Mouse (Mus musculus) heart, postnatal 36 days (tissue): ENCODE data around the gene Cd38. TPM values are rescaled to one million over a fixed set of nuclear protein-coding genes. Genes with fewer than 3 reads are reported as not detected.
A peak's percentile ranks its signal among the peaks of the same experiment; 100 is the strongest.
"Not testable (repeated sequence)": the region's sequence is repeated elsewhere in the genome, so short reads cannot be mapped to it uniquely, and the experiment has no call there.

Experiments used
- DNase-seq, 2 experiments: peaks; one replicate each; pipeline ENCODE4 v3.0.0; 2021 to 2022
- intact Hi-C: fragments of 180-260 bp; cut with DNase I; formaldehyde crosslinking; loops from one replicate; pipeline ENCODE4 v1.15.1; 2025
- total RNA-seq, 2 experiments: library from RNA; stranded (reverse); gene quantifications; 2 replicates each; pipeline ENCODE4 v1.2.3; 2021

Cd38 gene
- total RNA-seq, 2 experiments from 2014 or later: 8.2 to 8.5 TPM

DNA sequence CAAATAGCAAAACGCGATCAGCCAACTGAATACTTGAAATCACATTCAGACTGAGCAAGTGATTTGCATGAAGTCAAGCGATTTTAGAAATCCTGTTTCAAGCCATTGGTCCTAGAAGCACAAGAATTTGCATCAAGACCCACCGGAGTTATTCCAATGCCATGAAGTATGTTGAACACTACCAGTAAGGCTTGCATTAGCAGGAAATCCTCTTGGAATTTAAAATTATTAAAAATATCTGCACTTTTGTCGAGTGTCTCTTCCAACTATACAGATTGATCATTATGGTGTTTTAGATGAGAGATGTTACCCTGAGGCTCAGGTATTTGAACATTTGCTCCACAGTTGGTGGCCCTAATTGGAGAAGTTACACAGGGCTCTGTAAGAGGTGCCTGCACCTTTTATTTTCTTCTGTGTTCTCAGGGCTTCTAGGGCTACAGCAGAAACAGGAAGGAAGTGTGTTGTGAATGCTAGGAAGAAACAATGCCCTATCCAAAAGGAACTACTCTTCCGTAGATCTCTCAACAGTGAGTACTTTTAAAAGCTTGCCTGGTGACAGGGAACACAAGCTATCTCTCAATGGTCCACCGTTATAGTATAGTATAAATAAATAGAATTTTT lies 14.4 kb upstream of the Cd38 start:
- intact Hi-C loops: loop anchor here (2.0 kb wide), 1 partner anchor 15 kb away; the partner anchor contains the start of gene Cd38
- no peak for DNase-seq

GRCm38 (mm10) chr5:43855769-43856168 lies 12.6 kb upstream of the Cd38 start:
- intact Hi-C loops: loop anchor here (2.0 kb wide), 1 partner anchor 13 kb away; the partner anchor contains the start of gene Cd38
- no peak for DNase-seq

DNA sequence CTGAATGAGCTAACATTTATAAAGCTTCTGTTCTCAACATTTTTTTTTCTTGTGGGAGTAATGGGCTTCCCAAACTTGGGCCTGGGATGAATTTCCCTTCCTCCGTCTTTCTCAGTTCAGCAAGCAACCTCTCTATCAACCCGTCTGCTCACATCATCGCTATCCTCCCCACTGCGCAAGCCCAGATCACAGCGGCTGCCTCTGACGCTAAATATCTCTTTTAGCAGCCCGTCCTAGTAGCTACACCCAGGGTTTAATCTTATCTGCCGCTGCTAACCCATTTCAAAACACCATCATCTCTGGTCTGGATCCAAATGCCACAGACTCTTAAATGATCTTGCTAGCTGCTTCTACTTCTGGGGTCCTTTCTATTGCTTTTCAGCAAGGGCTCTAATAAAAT lies 8.7 kb upstream of the Cd38 start:
- no peak for DNase-seq
- intact Hi-C loops: no loop called here

GRCm38 (mm10) chr5:43860096-43860495 lies 8.3 kb upstream of the Cd38 start:
- no peak for DNase-seq
- intact Hi-C loops: no loop called here

GRCm38 (mm10) chr5:43860670-43861431 lies 7.5 kb upstream of the Cd38 start:
- DNase-seq: no peak
- intact Hi-C loops: no loop called here

GRCm38 (mm10) chr5:43863642-43864041 lies 4.7 kb upstream of the Cd38 start:
- no peak for DNase-seq
- intact Hi-C loops: no loop called here

GRCm38 (mm10) chr5:43865316-43865715 lies 3.0 kb upstream of the Cd38 start:
- intact Hi-C loops: no loop called here
- DNase-seq: no peak

DNA sequence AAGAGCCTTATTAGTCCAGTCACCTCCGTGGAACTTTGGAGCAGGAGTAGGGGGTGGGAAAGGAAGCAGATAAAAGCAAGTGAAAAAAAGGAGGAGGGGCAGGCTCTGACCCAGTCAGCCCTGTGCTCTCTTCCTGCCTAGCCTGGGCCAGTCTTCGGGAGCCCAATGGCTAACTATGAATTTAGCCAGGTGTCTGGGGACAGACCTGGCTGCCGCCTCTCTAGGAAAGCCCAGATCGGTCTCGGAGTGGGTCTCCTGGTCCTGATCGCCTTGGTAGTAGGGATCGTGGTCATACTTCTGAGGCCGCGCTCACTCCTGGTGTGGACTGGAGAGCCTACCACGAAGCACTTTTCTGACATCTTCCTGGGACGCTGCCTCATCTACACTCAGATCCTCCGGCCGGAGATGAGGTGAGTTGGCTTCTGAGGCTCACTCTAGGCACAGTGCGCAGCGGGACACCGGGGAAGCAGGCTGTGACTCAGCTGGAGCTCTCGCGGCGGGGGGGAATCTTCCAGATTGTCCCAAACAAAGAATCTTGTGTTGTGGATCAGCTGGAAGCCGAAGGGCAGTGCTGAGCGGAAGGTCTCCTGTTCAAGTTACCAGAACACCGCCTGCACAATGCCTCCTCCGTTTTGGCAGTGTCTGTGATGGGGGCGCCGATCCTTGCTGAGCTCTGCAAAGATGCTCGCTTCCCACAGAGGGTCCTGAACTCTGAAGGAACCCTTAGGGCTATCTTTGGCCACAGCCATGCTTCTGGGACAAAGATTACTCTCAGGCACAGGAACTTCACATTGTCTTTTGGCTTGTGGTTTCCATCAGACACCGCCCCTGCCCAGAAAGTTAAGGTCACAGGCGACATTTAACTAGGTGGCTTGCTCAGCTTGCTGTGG lies 603 bp downstream of the Cd38 start:
- intact Hi-C loops: loop anchor here (1.0 to 2.0 kb wide), 2 partner anchors 14 to 25 kb away; no protein-coding TSS in a partner anchor
- DNase-seq: peak; percentile 52 to 61

GRCm38 (mm10) chr5:43871845-43872244 lies 3.5 kb downstream of the Cd38 start:
- DNase-seq: no peak
- intact Hi-C loops: no loop called here

GRCm38 (mm10) chr5:43872652-43873051 lies 4.3 kb downstream of the Cd38 start:
- intact Hi-C loops: no loop called here
- DNase-seq: no peak

- intact Hi-C loops: no loop called here
- DNase-seq: no peak
These were observed 13.7 kb downstream of the Cd38 start for GRCm38 (mm10) chr5:43882034-43882433.

- no peak for DNase-seq
- intact Hi-C loops: no loop called here
These were observed 16.9 kb downstream of the Cd38 start for GRCm38 (mm10) chr5:43885060-43885820.

GRCm38 (mm10) chr5:43892386-43892785 lies 24.0 kb downstream of the Cd38 start:
- intact Hi-C loops: loop anchor here (5.0 kb wide), 1 partner anchor 50 kb away; no protein-coding TSS in a partner anchor
- DNase-seq: no peak

- DNase-seq: peak in 1 of 2 experiments; percentile 15
- intact Hi-C loops: loop anchor here (5.0 kb wide), 1 partner anchor 52 kb away; no protein-coding TSS in a partner anchor
These were observed 25.8 kb downstream of the Cd38 start for GRCm38 (mm10) chr5:43894113-43894512.

- no peak for DNase-seq
- intact Hi-C loops: no loop called here
These were observed 27.6 kb downstream of the Cd38 start for GRCm38 (mm10) chr5:43895931-43896330.

GRCm38 (mm10) chr5:43904685-43905084 lies 36.3 kb downstream of the Cd38 start:
- DNase-seq: no peak
- intact Hi-C loops: no loop called here

GRCm38 (mm10) chr5:43909213-43909612 lies 40.9 kb downstream of the Cd38 start:
- no peak for DNase-seq
- intact Hi-C loops: no loop called here

DNA sequence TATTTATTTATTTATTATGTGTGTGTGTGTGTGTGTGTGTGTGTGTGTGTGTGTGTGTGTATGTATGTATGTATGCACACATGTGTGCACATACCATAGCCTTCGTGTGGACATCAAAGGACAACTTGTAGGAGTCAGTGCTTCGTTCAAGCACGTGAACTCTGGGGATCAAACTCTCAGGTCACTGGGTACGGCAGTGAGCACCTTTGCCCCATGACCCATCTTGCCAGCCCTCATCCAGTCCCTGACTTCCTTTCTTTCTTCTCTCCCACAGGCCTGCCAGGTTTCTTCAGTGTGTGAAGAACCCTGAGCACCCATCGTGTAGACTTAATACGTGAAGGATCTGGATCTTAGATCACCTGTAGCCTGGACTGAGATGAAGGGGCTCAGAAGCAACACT lies 41.7 kb downstream of the Cd38 start:
- no peak for DNase-seq
- intact Hi-C loops: no loop called here

GRCm38 (mm10) chr5:43912844-43913243 lies 44.5 kb downstream of the Cd38 start, which contains the start of gene Gm7879:
Gm7879 (plus strand) TSS chr5:43913144.
- DNase-seq, intact Hi-C loops: not testable (repeated sequence)

DNA sequence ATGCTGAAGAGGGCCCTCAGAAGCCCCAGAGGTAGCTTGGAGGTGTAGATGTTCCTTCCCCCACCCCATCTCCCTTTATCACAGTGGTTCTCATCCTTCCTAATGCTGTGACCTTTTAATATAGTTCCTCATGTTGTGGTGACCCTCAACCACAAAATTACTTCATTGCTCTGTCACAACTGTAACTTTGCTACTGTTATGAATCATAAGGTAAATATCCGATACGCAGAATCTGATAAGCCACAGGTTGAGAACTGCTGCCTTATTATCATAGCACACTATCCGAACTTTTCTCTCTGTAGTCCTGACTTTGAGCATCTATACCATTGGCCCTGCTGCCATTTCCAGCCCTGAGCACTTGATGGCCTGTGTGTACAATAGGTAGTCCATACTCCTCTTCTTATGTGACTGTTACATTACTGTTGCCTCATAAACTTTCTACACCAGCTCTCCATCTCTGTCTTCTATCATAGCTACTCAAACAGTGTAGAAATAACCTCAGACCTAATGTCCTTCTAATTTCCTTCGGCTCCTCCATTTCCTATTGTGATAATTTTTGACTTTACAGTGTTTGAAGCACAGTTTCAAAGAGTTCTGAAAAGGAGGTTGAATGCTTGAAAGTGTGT lies 47.0 kb downstream of the Cd38 start:
- intact Hi-C loops: no loop called here
- DNase-seq: no peak
